Mouse (Mus musculus): Measurements from ENCODE around the gene Cpn2. TPM values are rescaled to one million over a fixed set of nuclear protein-coding genes. Genes with fewer than 3 reads are reported as not detected.

Gene Cpn2
- total and polyA plus RNA-seq, 2 experiments from 2014 or later, result 0.19 to 1.2 TPM

DNA sequence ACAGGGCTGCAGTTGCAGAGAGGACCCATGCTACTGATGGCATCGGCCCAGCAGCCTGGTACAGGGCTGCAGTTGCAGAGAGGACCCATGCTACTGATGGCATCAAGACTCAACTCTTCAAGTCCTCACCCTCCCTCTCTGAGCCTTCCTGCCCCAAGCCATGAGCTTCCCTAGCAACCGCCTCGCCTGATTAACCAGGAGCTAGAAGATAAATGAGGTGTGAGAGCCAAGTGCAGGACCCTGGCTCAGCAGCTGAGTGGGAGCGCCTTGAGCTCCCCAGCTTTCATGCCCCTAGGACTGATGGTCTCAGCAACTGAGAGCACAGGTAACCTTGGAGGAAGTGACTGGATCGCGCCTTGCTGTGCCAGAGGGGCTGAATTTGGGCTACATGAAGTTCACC is 23.1 kb upstream of the Cpn2 start:
- Histone ChIP-seq H3K27me3 (ENCODE audit: control insufficient read depth, insufficient read depth, low read length) (no peaks in the 10 kb centered on the region), H3K27ac (ENCODE audit: low read depth) (no peak overlapping the region), H3K9ac (replicated peaks; ENCODE audit: low read depth, low read length) (no peak overlapping the region), H3K36me3 (replicated peaks; ENCODE audit: control insufficient read depth, insufficient read depth, low read length) (no peaks in the 10 kb centered on the region), H3K4me1 (ENCODE audit: control insufficient read depth, insufficient read depth) (no peaks in the 10 kb centered on the region), H3K9me3 (replicated peaks; ENCODE audit: control insufficient read depth, low read length) (no peaks in the 10 kb centered on the region), H3K4me3 (ENCODE audit: low read depth, low read length) (no peak overlapping the region), H3K4me2 (ENCODE audit: low read depth, low read length) (no peak overlapping the region)
- ATAC-seq (ENCODE audit: insufficient read depth, low read depth), result no peak
- 67% methylated on average over 6 of the region's 6 CpGs for WGBS
- DNase-seq (ENCODE audit: low spot score), result no peak
- no peak for TF ChIP-seq EP300 (IDR thresholded peaks at IDR 0.05; ENCODE audit: low read depth)
- no peak for TF ChIP-seq CTCF (IDR thresholded peaks at IDR 0.05; ENCODE audit: low read depth)

DNA sequence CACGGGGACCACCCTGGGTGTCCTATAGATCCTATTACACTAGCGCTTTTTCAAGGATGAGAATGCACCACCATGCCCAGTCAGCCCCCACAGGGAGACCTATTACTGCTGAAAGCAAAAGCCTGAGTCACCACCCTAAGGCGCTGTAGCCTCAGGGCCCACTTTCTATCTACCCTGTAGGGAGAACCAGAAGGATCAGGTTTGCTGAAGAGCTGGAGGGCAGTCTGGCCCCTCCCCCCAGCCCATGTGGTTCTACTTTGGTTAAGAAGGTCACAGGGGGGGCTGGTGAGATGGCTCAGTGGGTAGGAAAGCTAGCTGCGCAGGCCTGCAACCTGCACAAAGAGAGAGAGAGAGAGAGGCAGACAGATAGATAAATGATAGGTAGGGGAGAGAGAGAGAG is 18.4 kb upstream of the Cpn2 start:
- Histone ChIP-seq H3K27me3 (ENCODE audit: control insufficient read depth, insufficient read depth, low read length) (peaks cover 38% of the 10 kb centered on the region), H3K27ac (ENCODE audit: low read depth) (no peak overlapping the region), H3K36me3 (replicated peaks; ENCODE audit: control insufficient read depth, insufficient read depth, low read length) (no peaks in the 10 kb centered on the region), H3K4me3 (ENCODE audit: low read depth, low read length) (no peak overlapping the region), H3K4me2 (ENCODE audit: low read depth, low read length) (no peak overlapping the region), H3K4me1 (ENCODE audit: control insufficient read depth, insufficient read depth) (no peaks in the 10 kb centered on the region), H3K9me3 (replicated peaks; ENCODE audit: control insufficient read depth, low read length) (no peaks in the 10 kb centered on the region), H3K9ac (replicated peaks; ENCODE audit: low read depth, low read length) (no peak overlapping the region)
- DNase-seq (ENCODE audit: low spot score) (no peak), ATAC-seq (ENCODE audit: insufficient read depth, low read depth) (no peak)
- TF ChIP-seq EP300 (IDR thresholded peaks at IDR 0.05; ENCODE audit: low read depth) (no peak), CTCF (IDR thresholded peaks at IDR 0.05; ENCODE audit: low read depth) (no peak)
- 80% methylated on average over 4 of the region's 4 CpGs for WGBS

DNA sequence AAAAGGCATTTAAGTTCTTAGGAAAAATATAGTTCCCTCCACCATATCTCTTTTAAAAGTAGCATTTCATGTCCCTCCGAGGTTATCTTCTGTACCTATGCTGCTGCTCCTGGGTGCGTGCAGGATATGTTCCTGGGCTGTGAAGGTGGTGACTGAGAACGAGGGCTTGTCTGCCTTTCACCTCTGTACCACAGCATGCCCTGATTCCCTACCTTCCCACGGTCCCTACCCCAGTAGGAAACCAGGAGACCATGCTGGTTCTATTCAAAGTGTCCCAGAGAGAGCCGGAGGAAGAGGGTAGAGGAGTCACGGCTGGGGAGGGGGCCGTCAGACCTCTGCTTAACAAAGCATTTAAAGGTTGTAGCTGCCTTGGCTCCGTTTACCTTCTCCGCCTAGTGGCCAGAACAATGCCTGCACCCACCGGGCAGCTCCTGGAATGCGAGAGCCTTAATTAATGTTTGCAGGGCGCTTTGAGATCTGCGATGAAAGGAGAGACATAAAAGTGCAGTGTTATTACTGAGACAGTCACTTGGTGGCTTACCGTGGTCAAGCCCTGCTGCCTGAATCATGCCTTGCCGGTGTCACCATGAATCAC is 16.5 kb upstream of the Cpn2 start:
- TF ChIP-seq CTCF (IDR thresholded peaks at IDR 0.05; ENCODE audit: low read depth) (peak; percentile 75), EP300 (IDR thresholded peaks at IDR 0.05; ENCODE audit: low read depth) (no peak)
- ATAC-seq (ENCODE audit: insufficient read depth, low read depth), result 0 out of 2 replicates have a peak, but pooled peaks have one; percentile 49
- H3K27me3 ChIP-seq (ENCODE audit: control insufficient read depth, insufficient read depth, low read length), result peaks cover 45% of the 10 kb centered on the region
- 3% methylated on average over 15 of the region's 15 CpGs for WGBS
- no peak overlapping the region for H3K27ac ChIP-seq (ENCODE audit: low read depth)
- DNase-seq (ENCODE audit: low spot score), result peak; percentile 33
- peak overlapping the region; percentile 20; the same call in 1 of the 2 replicates for H3K4me3 ChIP-seq (ENCODE audit: low read depth, low read length)
- H3K4me2 ChIP-seq (ENCODE audit: low read depth, low read length), result peak overlapping the region; percentile 27
- H3K4me1 ChIP-seq (ENCODE audit: control insufficient read depth, insufficient read depth), result no peaks in the 10 kb centered on the region
- no peaks in the 10 kb centered on the region for H3K9me3 ChIP-seq (replicated peaks; ENCODE audit: control insufficient read depth, low read length)
- no peaks in the 10 kb centered on the region for H3K36me3 ChIP-seq (replicated peaks; ENCODE audit: control insufficient read depth, insufficient read depth, low read length)
- no peak overlapping the region for H3K9ac ChIP-seq (replicated peaks; ENCODE audit: low read depth, low read length)

DNA sequence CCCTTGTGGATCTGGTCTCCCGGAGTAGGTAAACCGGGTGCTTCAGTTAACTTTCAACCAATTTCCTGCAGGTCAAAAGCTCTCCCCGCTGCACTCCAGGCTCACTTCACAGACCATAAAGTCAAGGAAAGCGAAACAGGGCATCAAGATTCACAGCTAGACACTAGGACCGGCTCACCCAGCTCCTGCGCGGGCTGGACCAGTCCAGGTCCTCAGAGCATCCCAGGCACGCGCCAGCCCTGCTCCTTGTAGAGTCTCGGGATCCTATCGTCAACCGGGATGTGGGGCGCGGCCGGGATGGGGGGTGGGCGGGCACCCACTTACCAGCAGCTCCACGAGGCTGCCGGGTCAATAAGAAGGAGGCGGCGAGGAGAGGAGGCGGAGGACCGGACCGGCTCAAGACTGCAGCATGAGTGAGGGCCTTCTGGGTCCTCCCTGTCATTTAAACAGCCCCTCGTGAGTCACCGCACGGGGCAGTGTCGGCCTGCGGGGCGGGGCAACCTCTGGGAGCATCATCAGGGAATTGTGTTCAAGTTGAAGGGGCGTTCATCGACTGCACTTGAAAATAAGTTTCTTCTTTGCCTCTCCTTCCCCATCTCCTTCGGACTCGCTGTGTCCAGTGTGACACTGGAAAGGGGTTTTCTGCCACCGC is 15.7 kb upstream of the Cpn2 start, which contains the start of gene Lrrc15:
Lrrc15 (minus strand) TSS at position 413 of the 652 bp plus-strand sequence.
- DNase-seq (ENCODE audit: low spot score) (no peak), ATAC-seq (ENCODE audit: insufficient read depth, low read depth) (no peak)
- Histone ChIP-seq H3K4me1 (ENCODE audit: control insufficient read depth, insufficient read depth) (no peaks in the 10 kb centered on the region), H3K27me3 (ENCODE audit: control insufficient read depth, insufficient read depth, low read length) (peaks cover 45% of the 10 kb centered on the region), H3K4me2 (ENCODE audit: low read depth, low read length) (peak within 1 kb of the TSS; percentile 41), H3K36me3 (replicated peaks; ENCODE audit: control insufficient read depth, insufficient read depth, low read length) (no peaks in the 10 kb centered on the region), H3K9ac (replicated peaks; ENCODE audit: low read depth, low read length) (no peak within 1 kb of the TSS), H3K9me3 (replicated peaks; ENCODE audit: control insufficient read depth, low read length) (no peaks in the 10 kb centered on the region), H3K4me3 (ENCODE audit: low read depth, low read length) (peak within 1 kb of the TSS; percentile 23), H3K27ac (ENCODE audit: low read depth) (no peak within 1 kb of the TSS)
- WGBS, result 8% methylated on average over 34 of the region's 34 CpGs
- TF ChIP-seq CTCF (IDR thresholded peaks at IDR 0.05; ENCODE audit: low read depth), result no peak

DNA sequence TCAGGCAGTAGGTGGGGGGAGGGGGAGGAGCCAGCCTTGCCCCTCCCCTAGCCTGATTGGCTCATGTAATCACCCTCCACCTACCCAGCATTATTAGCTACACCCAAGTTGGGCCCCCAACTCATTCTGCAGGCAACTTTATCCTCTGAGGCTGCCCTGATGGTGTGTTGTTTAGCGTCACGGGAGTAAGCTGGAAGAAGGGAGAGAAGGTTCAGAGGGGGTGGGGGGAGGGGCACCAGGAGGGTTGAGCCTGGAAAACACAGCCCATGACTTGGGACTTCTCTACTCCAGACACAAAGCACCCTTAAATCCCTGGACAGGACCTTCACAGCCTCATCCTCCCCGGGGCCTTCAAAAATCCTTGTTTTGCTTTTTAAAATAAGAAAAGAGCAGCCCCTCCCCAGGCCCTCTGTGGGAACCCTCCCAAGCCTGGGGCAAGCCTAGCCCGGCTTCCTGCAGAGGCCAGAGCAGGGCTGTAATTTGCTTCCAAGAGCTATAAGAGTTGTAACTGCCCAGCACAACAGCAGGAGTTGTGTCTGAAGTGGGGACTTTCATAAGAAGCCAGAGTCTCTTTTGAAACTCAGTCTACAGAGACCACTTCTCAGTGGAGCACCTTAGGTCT is 13.5 kb upstream of the Cpn2 start:
- H3K4me1 ChIP-seq (ENCODE audit: control insufficient read depth, insufficient read depth), result peaks cover 4% of the 10 kb centered on the region; the same call in 1 of the 2 replicates
- no peak for DNase-seq (ENCODE audit: low spot score)
- TF ChIP-seq EP300 (IDR thresholded peaks at IDR 0.05; ENCODE audit: low read depth) (no peak), CTCF (IDR thresholded peaks at IDR 0.05; ENCODE audit: low read depth) (no peak)
- 33% methylated on average over 4 of the region's 4 CpGs for WGBS
- no peaks in the 10 kb centered on the region for H3K36me3 ChIP-seq (replicated peaks; ENCODE audit: control insufficient read depth, insufficient read depth, low read length)
- peaks cover 45% of the 10 kb centered on the region for H3K27me3 ChIP-seq (ENCODE audit: control insufficient read depth, insufficient read depth, low read length)
- no peak overlapping the region for H3K27ac ChIP-seq (ENCODE audit: low read depth)
- H3K4me2 ChIP-seq (ENCODE audit: low read depth, low read length), result no peak overlapping the region
- ATAC-seq (ENCODE audit: insufficient read depth, low read depth), result no peak
- H3K9ac ChIP-seq (replicated peaks; ENCODE audit: low read depth, low read length), result no peak overlapping the region
- H3K9me3 ChIP-seq (replicated peaks; ENCODE audit: control insufficient read depth, low read length), result no peaks in the 10 kb centered on the region
- H3K4me3 ChIP-seq (ENCODE audit: low read depth, low read length), result no peak overlapping the region
